Mouse (Mus musculus): Measurements from ENCODE around the gene Rnpepl1.
"Not testable (repeated sequence)": the region's sequence is repeated elsewhere in the genome, so short reads cannot be mapped to it uniquely, and the experiment has no call there.

Gene Rnpepl1

DNA sequence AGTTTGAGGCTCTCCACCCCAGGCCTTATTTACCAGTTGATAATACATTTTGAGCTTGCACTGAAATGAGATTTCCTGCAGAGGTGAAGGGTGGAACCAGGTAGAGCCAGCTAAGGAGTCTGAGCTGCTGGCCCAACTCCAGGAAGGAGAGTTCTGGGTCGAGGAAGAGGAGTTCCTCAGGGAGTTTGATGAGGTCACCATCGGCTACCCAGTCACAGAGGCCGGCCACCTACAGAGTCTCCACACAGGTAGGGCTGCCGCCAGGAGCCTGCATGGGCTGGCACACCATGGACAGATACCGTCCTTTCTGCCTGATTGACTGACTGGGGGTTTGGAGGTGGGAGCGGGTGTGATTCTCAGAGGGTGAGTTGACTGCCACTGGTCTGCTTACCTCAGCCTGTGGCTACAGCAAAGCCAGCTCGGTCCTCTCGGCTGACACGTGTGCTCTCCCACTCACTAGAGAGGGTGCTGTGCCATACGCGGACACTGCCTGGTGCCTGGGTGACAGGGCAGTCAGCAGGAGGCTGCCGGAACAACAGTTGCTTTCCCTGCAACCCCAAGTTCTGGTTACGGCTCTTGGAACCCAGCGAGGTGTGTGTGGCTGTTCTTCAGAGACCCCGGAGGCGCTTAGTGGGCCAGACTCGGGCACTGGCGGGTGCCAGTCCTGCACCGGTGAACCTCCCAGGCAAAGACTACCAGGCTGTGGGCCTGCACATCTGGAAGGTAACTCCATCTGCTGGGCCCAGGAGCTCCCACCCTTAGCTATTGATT lies 32.8 kb downstream of the Rnpepl1 start:
- no peak for DNase-seq

DNA sequence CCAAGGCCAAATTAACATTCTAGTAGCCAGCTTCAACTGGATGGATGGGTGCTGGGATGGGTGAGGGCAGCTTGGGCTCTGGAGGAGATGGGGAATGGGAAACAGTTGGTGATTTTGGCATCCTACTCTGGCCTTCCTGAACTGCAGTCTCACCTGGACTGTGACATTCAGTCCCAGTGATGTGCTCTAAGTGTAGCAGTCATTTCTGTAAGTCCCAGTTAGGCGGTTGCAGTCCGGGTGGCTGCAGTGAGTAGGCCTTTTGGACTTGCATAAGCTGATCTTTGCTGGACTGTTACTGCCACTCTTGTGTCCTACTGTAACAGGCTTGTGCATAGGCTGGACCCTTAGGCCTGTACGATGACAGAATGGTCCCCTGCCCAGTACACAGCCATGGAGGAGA lies 37.4 kb downstream of the Rnpepl1 start:
- DNase-seq = no peak

DNA sequence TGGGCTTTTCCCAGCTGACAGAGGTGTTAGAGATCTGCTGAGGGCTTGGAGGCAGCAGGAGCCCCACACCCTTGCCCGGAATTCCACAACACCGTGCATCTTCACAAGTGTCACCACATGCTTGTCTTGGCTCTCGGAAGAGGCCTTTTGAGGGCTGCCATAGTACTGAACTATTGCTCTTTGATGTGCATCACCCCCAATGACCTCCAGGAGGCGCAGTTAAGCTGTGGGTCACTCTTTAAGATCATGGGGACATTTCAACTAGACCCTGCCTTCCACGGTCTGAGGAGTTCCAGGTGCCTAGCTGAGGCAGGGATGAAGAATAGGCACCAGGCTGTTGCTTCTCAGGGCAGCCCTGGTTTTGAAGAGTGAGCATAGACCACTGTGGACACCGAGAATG lies 38.8 kb downstream of the Rnpepl1 start:
- peak in 1 of 2 experiments; percentile 52 for DNase-seq

DNA sequence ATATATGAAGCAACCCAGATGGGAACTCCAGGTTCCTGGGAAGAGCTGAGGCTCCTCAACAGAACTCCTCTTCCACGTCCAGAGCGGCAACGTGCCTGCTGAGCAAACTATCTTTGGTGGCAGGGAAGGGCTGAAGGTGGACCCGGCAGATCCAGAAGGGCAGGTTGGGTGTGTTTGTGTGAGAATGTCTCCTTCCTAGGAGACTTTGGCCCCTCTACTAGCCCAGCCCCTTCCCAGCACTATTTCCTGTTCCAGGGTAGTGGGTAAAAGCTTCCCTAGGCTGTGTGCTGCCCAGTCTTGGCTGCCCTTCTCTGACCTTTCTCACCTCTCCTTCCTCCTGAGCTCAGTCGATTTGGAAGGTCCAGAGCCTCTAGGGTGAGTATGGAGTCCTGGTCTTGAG lies 40.0 kb downstream of the Rnpepl1 start, which contains the start of gene Gpr35:
TSS of gene Gpr35 (plus strand) at position 259 of the 400 bp plus-strand sequence.
- DNase-seq = no peak

DNA sequence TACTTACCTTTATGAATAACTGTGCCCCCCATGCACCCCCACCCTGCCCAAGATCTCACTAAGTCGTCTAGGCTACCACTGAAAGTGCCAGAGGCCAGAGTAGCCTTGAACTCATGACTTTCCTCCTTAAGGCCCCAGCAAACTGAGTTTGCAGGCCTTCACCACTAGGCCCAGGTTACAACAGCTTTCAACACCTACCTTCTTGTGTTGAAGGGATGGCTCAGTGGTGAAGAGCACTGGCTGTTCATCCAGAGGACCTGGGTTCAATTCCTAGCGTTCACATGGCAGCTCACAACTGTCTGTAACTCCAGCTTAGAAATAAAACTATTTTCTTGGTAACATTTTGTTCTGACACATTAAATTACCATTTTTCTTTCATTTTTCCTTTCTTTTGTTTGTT lies 43.1 kb downstream of the Rnpepl1 start:
- no peak for DNase-seq

DNA sequence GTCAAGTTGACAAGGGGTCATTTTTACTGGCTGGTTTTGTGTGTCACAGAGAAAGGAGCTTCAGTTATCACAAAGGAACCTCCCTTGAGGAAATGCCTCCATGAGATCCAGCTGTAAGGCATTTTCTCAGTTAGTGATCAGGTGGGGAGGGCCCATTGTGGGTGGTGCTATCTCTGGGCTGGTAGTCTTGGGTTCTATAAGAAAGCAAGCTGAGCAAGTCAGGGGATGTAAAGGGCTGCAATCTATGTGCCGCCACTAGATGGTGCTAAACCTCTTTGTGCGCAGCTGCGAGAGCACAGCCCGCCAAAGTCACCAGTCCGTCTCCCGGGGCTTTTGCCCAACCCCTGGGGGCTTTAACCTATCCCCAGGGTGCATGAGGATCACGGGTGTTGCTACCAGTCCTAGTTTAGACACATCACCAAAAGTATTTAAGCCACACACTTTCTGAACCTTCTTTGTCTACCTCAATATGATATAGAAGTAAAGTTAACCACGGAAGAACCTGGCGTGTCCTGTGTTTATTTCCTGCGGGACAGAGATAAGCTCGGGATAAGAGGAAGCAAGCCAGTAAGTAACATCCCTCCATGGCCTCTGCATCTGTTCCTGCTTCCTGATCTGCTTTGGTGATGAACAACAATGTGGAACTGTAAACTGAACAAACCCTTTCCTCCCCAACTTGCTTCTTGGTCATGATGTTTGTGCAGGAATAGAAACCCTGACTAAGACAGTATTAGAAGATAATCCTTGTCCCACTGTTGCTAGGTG lies 46.2 kb downstream of the Rnpepl1 start:
- DNase-seq = peak; percentile 66 to 83

DNA sequence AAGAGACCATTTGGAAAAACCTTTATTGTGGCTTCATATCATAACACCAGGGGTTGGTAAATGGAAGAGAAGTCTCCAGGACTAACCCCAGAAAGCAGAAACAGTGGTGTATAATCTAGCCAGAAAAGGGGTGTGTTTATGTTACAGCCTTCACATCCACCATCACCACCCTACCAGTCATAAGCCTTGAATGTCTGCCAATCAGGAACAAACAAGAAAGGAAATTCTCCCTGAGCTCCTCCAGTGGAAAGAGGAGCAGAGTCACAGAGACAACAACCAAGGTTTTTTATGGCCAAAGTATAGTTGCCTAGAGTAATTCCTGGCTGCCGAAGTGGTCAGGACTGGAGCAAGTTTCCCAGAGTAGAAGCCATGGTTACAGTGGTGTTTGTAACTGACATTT lies 48.4 kb downstream of the Rnpepl1 start:
- no peak for DNase-seq

DNA sequence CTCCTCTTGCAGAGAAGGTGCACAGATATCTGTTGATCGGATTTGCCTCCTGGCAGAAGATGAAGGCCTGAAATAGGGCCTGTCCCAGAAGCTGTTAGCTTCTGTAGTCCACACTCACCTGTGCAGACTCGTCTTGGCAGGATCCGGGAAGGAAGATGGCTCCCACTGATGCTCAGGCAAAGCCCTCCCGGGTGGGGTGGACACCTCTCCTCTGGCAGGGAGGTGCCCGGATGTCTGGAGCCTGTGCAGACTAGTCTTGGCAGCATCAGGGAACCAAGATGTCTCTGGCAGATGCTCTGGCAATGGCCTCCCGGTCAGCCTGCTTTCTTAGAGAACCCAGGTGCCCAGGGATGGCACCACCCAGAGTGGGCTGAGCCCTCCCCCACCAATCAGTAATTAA lies 60.2 kb downstream of the Rnpepl1 start:
- DNase-seq = not testable (repeated sequence)

DNA sequence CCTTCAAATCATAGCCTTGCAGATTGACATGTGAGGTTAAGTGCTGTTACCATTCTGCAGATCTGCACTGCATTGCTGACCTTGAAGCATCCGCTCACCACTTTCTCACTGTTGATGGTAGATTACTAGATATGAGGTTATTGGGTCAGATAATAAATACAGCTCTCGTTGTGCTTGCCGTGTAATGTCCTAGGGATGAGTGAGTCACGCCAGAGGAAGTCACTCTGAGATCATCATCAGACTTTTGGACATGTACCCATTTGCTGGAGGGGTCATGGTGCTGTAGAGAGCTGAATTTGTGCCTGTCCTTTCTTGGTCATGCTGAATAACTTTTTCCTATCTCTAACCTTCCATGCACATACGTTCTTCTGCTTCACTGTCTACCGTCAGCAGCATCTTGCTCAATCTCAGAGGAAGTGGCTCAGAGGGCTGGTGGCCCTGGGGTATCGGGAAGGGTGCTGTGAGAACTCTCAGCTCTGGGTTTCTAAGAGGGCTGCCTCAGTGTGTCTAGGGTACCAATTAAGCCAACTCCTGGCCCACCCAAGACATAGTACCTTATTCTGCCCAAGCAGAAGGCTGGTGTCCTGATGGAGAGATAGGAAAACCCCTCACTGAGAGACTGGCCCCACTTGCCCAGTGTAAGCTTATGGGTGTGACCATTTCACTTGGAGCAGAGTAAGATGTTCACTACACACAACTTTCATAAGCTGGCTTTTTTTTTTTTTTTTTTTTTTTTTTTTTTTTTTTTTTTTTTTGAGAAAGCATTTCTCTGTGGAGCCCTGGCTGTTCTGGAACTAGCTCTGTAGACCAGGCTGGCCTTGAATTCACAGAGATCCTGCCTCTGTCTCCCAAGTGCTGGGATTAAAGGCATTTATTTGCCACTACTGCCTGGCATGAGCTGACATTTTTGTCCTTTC lies 61.6 kb downstream of the Rnpepl1 start:
- DNase-seq = no peak

DNA sequence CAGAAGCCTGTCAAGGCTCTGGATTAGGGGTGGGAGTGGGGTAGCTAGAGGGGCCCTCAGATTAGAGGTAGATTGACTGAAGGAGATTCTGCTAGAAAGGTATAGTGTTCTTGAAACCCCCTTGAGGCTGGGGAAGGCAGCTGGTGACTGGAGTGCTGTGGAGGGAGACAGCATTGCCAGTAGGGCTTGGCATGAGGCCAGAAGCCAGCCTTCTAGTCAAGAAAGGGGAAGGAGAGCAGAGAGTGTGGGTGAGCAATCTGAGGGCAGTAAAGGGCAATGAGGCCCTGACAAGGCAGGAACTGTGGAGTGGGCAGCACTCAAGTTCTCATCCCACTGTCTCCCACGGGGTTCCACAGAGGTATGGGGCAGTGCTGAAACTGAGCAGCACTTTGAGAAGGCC lies 62.3 kb downstream of the Rnpepl1 start:
- DNase-seq = peak in 1 of 2 experiments; percentile 67

Data from kidney, postnatal 36 days (tissue).